Mouse (Mus musculus): ENCODE results near the gene Cacna1e.
A peak's percentile ranks its signal among the peaks of the same experiment; 100 is the strongest.

Gene Cacna1e

GRCm38 (mm10) chr1:154615759-154616158 is 268.5 kb downstream of the Cacna1e start:
- DNase-seq: peak; percentile 45

- peak; percentile 75 for DNase-seq
Observed at GRCm38 (mm10) chr1:154608516-154608915, 275.8 kb downstream of the Cacna1e start.

- DNase-seq: peak; percentile 79
Observed at GRCm38 (mm10) chr1:154607406-154607805, 276.9 kb downstream of the Cacna1e start.

- peak; percentile 19 for DNase-seq
Observed at GRCm38 (mm10) chr1:154605601-154606000, 278.7 kb downstream of the Cacna1e start.

- DNase-seq: peak; percentile 65
Observed at GRCm38 (mm10) chr1:154603781-154604180, 280.5 kb downstream of the Cacna1e start.

GRCm38 (mm10) chr1:154602531-154602930 is 281.8 kb downstream of the Cacna1e start:
- peak; percentile 33 for DNase-seq

GRCm38 (mm10) chr1:154582516-154582915 is 301.8 kb downstream of the Cacna1e start:
- peak; percentile 4 for DNase-seq

GRCm38 (mm10) chr1:154579929-154580328 is 304.4 kb downstream of the Cacna1e start:
- DNase-seq: peak; percentile 77

GRCm38 (mm10) chr1:154578748-154579147 is 305.6 kb downstream of the Cacna1e start:
- DNase-seq: peak; percentile 37

GRCm38 (mm10) chr1:154576418-154576817 is 307.9 kb downstream of the Cacna1e start:
- DNase-seq: no peak

GRCm38 (mm10) chr1:154566026-154566425 is 318.3 kb downstream of the Cacna1e start:
- DNase-seq: no peak

- peak; percentile 79 for DNase-seq
Observed at GRCm38 (mm10) chr1:154555811-154556210, 328.5 kb downstream of the Cacna1e start.

- no peak for DNase-seq
Observed at GRCm38 (mm10) chr1:154553132-154553531, 331.2 kb downstream of the Cacna1e start.

- DNase-seq: no peak
Observed at GRCm38 (mm10) chr1:154537445-154537844, 346.9 kb downstream of the Cacna1e start.

GRCm38 (mm10) chr1:154536763-154537162 is 347.5 kb downstream of the Cacna1e start:
- no peak for DNase-seq

- no peak for DNase-seq
Observed at GRCm38 (mm10) chr1:154532987-154533940, 351.0 kb downstream of the Cacna1e start.

- DNase-seq: no peak
Observed at GRCm38 (mm10) chr1:154529666-154530065, 354.6 kb downstream of the Cacna1e start.

GRCm38 (mm10) chr1:154528803-154529202 is 355.5 kb downstream of the Cacna1e start:
- DNase-seq: no peak

- DNase-seq: no peak
Observed at GRCm38 (mm10) chr1:154520715-154521114, 363.6 kb downstream of the Cacna1e start.

- DNase-seq: no peak
Observed at GRCm38 (mm10) chr1:154515350-154515749, 369.0 kb downstream of the Cacna1e start.

- no peak for DNase-seq
Observed at GRCm38 (mm10) chr1:154511736-154512135, 372.6 kb downstream of the Cacna1e start.

- no peak for DNase-seq
Observed at GRCm38 (mm10) chr1:154504005-154504404, 380.3 kb downstream of the Cacna1e start.

GRCm38 (mm10) chr1:154500869-154501268 is 383.4 kb downstream of the Cacna1e start:
- DNase-seq: no peak

GRCm38 (mm10) chr1:154500187-154500866 is 384.0 kb downstream of the Cacna1e start:
- DNase-seq: no peak

Data from heart, adult 11 months (tissue).